ENCODE assay signal across 8 mouse cellular contexts in the genomic region with DNA sequence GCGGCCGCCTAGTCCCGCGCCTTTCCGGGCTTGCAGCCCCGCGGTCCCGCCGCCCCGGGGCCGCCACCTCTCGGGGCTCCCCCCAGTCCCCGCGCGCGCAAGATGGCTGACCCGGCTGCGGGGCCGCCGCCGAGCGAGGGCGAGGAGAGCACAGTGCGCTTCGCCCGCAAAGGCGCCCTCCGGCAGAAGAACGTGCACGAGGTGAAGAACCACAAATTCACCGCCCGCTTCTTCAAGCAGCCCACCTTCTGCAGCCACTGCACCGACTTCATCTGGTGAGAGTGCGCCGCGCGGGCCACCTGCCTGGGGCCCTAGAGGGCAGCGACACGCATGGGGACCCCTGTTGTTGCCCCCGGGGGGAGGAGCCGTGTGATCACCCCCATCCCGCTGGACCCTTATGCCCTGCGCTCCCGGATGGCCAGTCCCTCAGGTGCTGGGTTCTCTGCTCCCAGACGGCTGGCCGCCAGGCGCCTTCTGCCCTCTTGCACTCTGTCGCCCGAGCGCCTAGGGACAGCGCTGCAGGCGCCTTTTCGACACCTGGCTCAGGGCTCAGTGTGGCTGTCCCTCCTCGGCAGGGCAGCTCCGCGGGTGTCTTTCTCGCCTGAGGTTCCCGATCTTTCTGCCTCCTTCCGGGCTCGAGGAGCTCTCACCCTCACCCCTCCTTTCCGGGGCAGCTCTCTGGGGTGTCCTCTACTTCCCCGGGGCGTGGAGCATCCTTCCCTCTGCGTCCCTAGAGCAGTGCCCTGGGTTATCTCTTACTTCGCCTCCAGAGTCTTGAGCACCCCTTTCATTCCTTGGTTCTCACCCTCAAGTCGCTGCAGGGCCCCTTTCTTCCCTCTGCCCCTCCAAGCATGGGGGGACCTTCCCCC. TPM values are rescaled to one million over a fixed set of nuclear protein-coding genes. Genes with fewer than 3 reads are reported as not detected.
DNase-seq lines count a peak whose midpoint lies in the region; ATAC-seq and TF ChIP-seq lines count a peak whose summit lies in the region.

No protein-coding gene starts in this region.

- peak overlapping the region; percentile 90 for H3K4me2 ChIP-seq in hindbrain, embryonic 13.5 days
- H3K4me2 ChIP-seq in lung, embryonic 14.5 days: peak overlapping the region; percentile 96
- peak overlapping the region; percentile 89 for H3K4me2 ChIP-seq in neural tube, embryonic 15.5 days

- H3K36me3 ChIP-seq in erythroblast, embryonic 14.5 days (ENCODE audit: control insufficient read depth): no peaks in the 10 kb centered on the region
- no peaks in the 10 kb centered on the region for H3K36me3 ChIP-seq in hindbrain, embryonic 13.5 days
- no peaks in the 10 kb centered on the region for H3K36me3 ChIP-seq in lung, embryonic 14.5 days (ENCODE audit: insufficient read depth)
- no peaks in the 10 kb centered on the region for H3K36me3 ChIP-seq in neural tube, embryonic 15.5 days

- peak overlapping the region; percentile 88 for H3K27ac ChIP-seq in bone marrow, adult 2 months (ENCODE audit: control insufficient read depth, insufficient read depth, low read depth, low read length, poor library complexity)
- no peak overlapping the region for H3K27ac ChIP-seq in embryonic fibroblast, embryonic 13.5 days (ENCODE audit: insufficient read depth, low read length)
- H3K27ac ChIP-seq in hindbrain, embryonic 13.5 days: peak overlapping the region; percentile 73
- H3K27ac ChIP-seq in lung, embryonic 14.5 days (ENCODE audit: low read depth): no peak overlapping the region
- peak overlapping the region; percentile 79 for H3K27ac ChIP-seq in neural tube, embryonic 15.5 days (replicated peaks)

- WGBS in bone marrow, adult 2 months: under 1% methylated on average over 66 of the region's 66 CpGs
- under 1% methylated on average over 62 of the region's 66 CpGs for WGBS in hindbrain, embryonic 13.5 days
- WGBS in lung, embryonic 14.5 days: under 1% methylated on average over 65 of the region's 66 CpGs
- 1% methylated on average over 58 of the region's 66 CpGs for WGBS in neural tube, embryonic 15.5 days

- TF ChIP-seq CTCF in bone marrow, adult 2 months (IDR thresholded peaks at IDR 0.05; ENCODE audit: control insufficient read depth, insufficient read depth, low read length): no peak
- no peak for TF ChIP-seq CTCF in embryonic fibroblast, embryonic 13.5 days (IDR thresholded peaks at IDR 0.05; ENCODE audit: borderline replicate concordance, insufficient read depth, low read length)
- TF ChIP-seq CTCF in lung, embryonic 14.5 days (IDR thresholded peaks at IDR 0.05; ENCODE audit: low read depth): no peak

- H3K9ac ChIP-seq in hindbrain, embryonic 13.5 days: peak overlapping the region; percentile 81
- peak overlapping the region; percentile 40 for H3K9ac ChIP-seq in lung, embryonic 14.5 days
- peak overlapping the region; percentile 78 for H3K9ac ChIP-seq in neural tube, embryonic 15.5 days (replicated peaks)

- ATAC-seq in erythroblast, adult 5-6 weeks (replicated peaks; ENCODE audit: low FRiP score, poor library complexity, severe bottlenecking): no peak
- peak; percentile 72 for ATAC-seq in hindbrain, embryonic 13.5 days (ENCODE audit: low FRiP score)
- ATAC-seq in lung, embryonic 14.5 days (ENCODE audit: insufficient read depth): peak; percentile 40
- peak; percentile 78 for ATAC-seq in neural tube, embryonic 15.5 days (ENCODE audit: low FRiP score)

- no peak for TF ChIP-seq POLR2A in bone marrow, adult 2 months (IDR thresholded peaks at IDR 0.05; ENCODE audit: borderline replicate concordance, control insufficient read depth, low read depth, low read length)
- TF ChIP-seq POLR2A in embryonic fibroblast, embryonic 13.5 days (IDR thresholded peaks at IDR 0.05; ENCODE audit: low read depth, low read length): no peak

- no peaks in the 10 kb centered on the region; the same call in 1 of the 2 replicates for H3K9me3 ChIP-seq in erythroblast, embryonic 14.5 days (ENCODE audit: control insufficient read depth, low read length)
- no peaks in the 10 kb centered on the region for H3K9me3 ChIP-seq in hindbrain, embryonic 13.5 days
- no peaks in the 10 kb centered on the region for H3K9me3 ChIP-seq in lung, embryonic 14.5 days (ENCODE audit: low read depth, low read length)
- no peaks in the 10 kb centered on the region for H3K9me3 ChIP-seq in neural tube, embryonic 15.5 days (replicated peaks)

- DNase-seq in lung, embryonic 14.5 days: peak; percentile 23
- peak; percentile 76 for DNase-seq in thymus, postnatal 14 days

- peak overlapping the region; percentile 38 for H3K4me3 ChIP-seq in erythroblast, embryonic 14.5 days (replicated peaks)
- H3K4me3 ChIP-seq in bone marrow, adult 2 months (replicated peaks; ENCODE audit: control insufficient read depth, low read depth, low read length): peak overlapping the region; percentile 87
- peak overlapping the region; percentile 29 for H3K4me3 ChIP-seq in embryonic fibroblast, embryonic 13.5 days (ENCODE audit: insufficient read depth, low read length)
- peak overlapping the region; percentile 66 for H3K4me3 ChIP-seq in hindbrain, embryonic 13.5 days
- H3K4me3 ChIP-seq in lung, embryonic 14.5 days (ENCODE audit: low read depth, low read length): peak overlapping the region; percentile 52
- H3K4me3 ChIP-seq in neural tube, embryonic 15.5 days (replicated peaks): peak overlapping the region; percentile 73

- H3K4me1 ChIP-seq in erythroblast, embryonic 14.5 days (ENCODE audit: control insufficient read depth): peaks cover 4% of the 10 kb centered on the region
- H3K4me1 ChIP-seq in bone marrow, adult 2 months (ENCODE audit: control insufficient read depth, insufficient read depth, low read length): peaks cover 6% of the 10 kb centered on the region; the same call in 1 of the 2 replicates
- H3K4me1 ChIP-seq in embryonic fibroblast, embryonic 13.5 days (ENCODE audit: control insufficient read depth, insufficient read depth, low read length): no peaks in the 10 kb centered on the region
- H3K4me1 ChIP-seq in hindbrain, embryonic 13.5 days (replicated peaks): peaks cover 24% of the 10 kb centered on the region
- H3K4me1 ChIP-seq in lung, embryonic 14.5 days (ENCODE audit: insufficient read depth): peaks cover 3% of the 10 kb centered on the region; the same call in 1 of the 2 replicates
- H3K4me1 ChIP-seq in neural tube, embryonic 15.5 days: peaks cover 39% of the 10 kb centered on the region

- H3K27me3 ChIP-seq in erythroblast, embryonic 14.5 days (ENCODE audit: control insufficient read depth): peaks cover 41% of the 10 kb centered on the region
- peaks cover 34% of the 10 kb centered on the region for H3K27me3 ChIP-seq in hindbrain, embryonic 13.5 days
- H3K27me3 ChIP-seq in lung, embryonic 14.5 days (ENCODE audit: insufficient read depth, low read length): peaks cover 37% of the 10 kb centered on the region
- H3K27me3 ChIP-seq in neural tube, embryonic 15.5 days (replicated peaks): no peaks in the 10 kb centered on the region

RNA-seq across cellular contexts. Expression of gene Prkcb, which starts 0.9 kb away (rescaled TPM):
- polyA plus RNA-seq in erythroblast, embryonic 14.5 days (2012): 0.04 TPM in 1 of 2 replicates, not detected in the other
- total RNA-seq in erythroblast, adult 5-6 weeks (2015; ENCODE audit: low replicate concordance): 29.7 and 33.6 TPM in 2 replicates
- total RNA-seq in erythroblast, adult 5-6 weeks (2017; ENCODE audit: low replicate concordance): 18.3 and 20.2 TPM in 2 replicates
- polyA plus RNA-seq in bone marrow, adult 2 months (2011; ENCODE audit: insufficient read depth, insufficient read length, low replicate concordance, missing spikeins): 47.9 and 115 TPM in 2 replicates
- polyA plus RNA-seq in embryonic fibroblast, embryonic 13.5 days (2011; ENCODE audit: insufficient read length, low read depth, missing spikeins): 1.0 TPM in 1 of 2 replicates, not detected in the other
- polyA plus RNA-seq in hindbrain, embryonic 13.5 days (2015; fragmentation: Nextera tagmentation; extraction: Ambion mirVana): 58.1 and 62.7 TPM in 2 replicates
- polyA plus RNA-seq in lung, embryonic 14.5 days (2014; fragmentation: Nextera tagmentation; extraction: Ambion mirVana): 7.5 and 9.7 TPM in 2 replicates
- 134 and 150 TPM in 2 replicates for polyA plus RNA-seq in neural tube, embryonic 15.5 days (2015; fragmentation: Nextera tagmentation; extraction: Ambion mirVana)

Comparison
In these comparisons a context has a peak if more than half of its experiments do, and no peak if none do; other contexts are left out.
1. H3K4me3 ChIP-seq: peak in every context shown above with its lines; median percentile 87 in bone marrow, adult 2 months; 73 in neural tube, embryonic 15.5 days; 66 in hindbrain, embryonic 13.5 days; 52 in lung, embryonic 14.5 days; 38 in erythroblast, embryonic 14.5 days; 29 in embryonic fibroblast, embryonic 13.5 days.
2. H3K27ac ChIP-seq: peak in bone marrow, adult 2 months (single experiment), hindbrain, embryonic 13.5 days (single experiment) and neural tube, embryonic 15.5 days (single experiment); none in embryonic fibroblast, embryonic 13.5 days (single experiment) and lung, embryonic 14.5 days (single experiment).
3. Peak in every context shown above with its lines, with median percentiles within 50 percentile points of each other: H3K4me2 ChIP-seq and H3K9ac ChIP-seq.